Mouse (Mus musculus) heart, embryonic 16.5 days (tissue): Measurements from ENCODE around the gene Gmfb. TPM values are rescaled to one million over a fixed set of nuclear protein-coding genes. Genes with fewer than 3 reads are reported as not detected.

Source experiments
- ATAC-seq: fragments of 200-750 bp; cut with Nextera tagmentation; replicated peaks from 2 replicates; pipeline ENCODE4 v1.8.0; 2017; ENCODE audit warnings: moderate number of reproducible peaks; ENCODE audit not compliant: insufficient read depth, low FRiP score; ENCODE audit errors: extremely low read depth
- H3K27ac ChIP-seq: fragments of 300-500 bp; sonication (generic); 2 replicates; pipeline ENCODE4 v1.5.1; 2014; ENCODE audit warnings: mild to moderate bottlenecking, low read length, control low read depth, moderate library complexity
- H3K27me3 ChIP-seq: fragments of 300-500 bp; sonication (generic); 2 replicates; pipeline ENCODE4 v1.6.1; 2014; ENCODE audit warnings: low read length, mixed read lengths; ENCODE audit not compliant: control insufficient read depth, insufficient read depth
- H3K36me3 ChIP-seq: fragments of 300-500 bp; sonication (generic); 2 replicates; pipeline ENCODE4 v1.6.1; 2014; ENCODE audit not compliant: control insufficient read depth, insufficient read depth
- H3K4me1 ChIP-seq: fragments of 300-500 bp; sonication (generic); 2 replicates; pipeline ENCODE4 v1.6.1; 2014; ENCODE audit warnings: low read length, mixed read lengths; ENCODE audit not compliant: control insufficient read depth, insufficient read depth
- H3K4me2 ChIP-seq: fragments of 300-500 bp; sonication (generic); 2 replicates; pipeline ENCODE4 v1.6.1; 2014; ENCODE audit warnings: low read depth, mild to moderate bottlenecking, control low read depth, low read length
- H3K4me3 ChIP-seq: fragments of 300-500 bp; sonication (generic); 2 replicates; pipeline ENCODE4 v1.5.1; 2014; ENCODE audit warnings: mild to moderate bottlenecking, control low read depth, low read length
- H3K9ac ChIP-seq: fragments of 300-500 bp; sonication (generic); 2 replicates; pipeline ENCODE4 v1.6.1; 2014; ENCODE audit warnings: low read length, control low read depth
- H3K9me3 ChIP-seq: fragments of 300-500 bp; sonication (generic); replicated peaks from 2 replicates; pipeline ENCODE4 v1.6.1; 2016; ENCODE audit warnings: low read length; ENCODE audit not compliant: control insufficient read depth
- WGBS: fragments of 180-500 bp; shearing (Covaris S2); extraction: QIAGEN DNeasy Blood & Tissue Kit; methylation state at CpG from one replicate; pipeline ENCODE4 v1.1.7; 2014; 5-methylcytosine and 5-hydroxymethylcytosine counted together
- polyA plus RNA-seq: library from polyadenylated mRNA; unstranded; fragments of >200 nt; fragmentation: Nextera tagmentation; extraction: Ambion mirVana; gene quantifications from 2 replicates; pipeline ENCODE4 v1.2.1, GENCODE M21; 2015

Gene Gmfb
- polyA plus RNA-seq: 48.3 and 53.8 TPM in 2 replicates

- Histone ChIP-seq H3K4me1 (peaks cover 14% of the 10 kb centered on the region), H3K4me2 (peak within 1 kb of the TSS; percentile 93), H3K36me3 (peaks cover 1% of the 10 kb centered on the region), H3K27me3 (no peaks in the 10 kb centered on the region), H3K4me3 (peak within 1 kb of the TSS; percentile 85), H3K9ac (peak within 1 kb of the TSS; percentile 92), H3K9me3 (no peaks in the 10 kb centered on the region), H3K27ac (peak within 1 kb of the TSS; percentile 93)
- ATAC-seq: peak; percentile 95
- WGBS: under 1% methylated on average over 65 of the region's 65 CpGs
Observed at GRCm38 (mm10) chr14:46821873-46822716, at the start of gene Gmfb. Gene Gmfb, minus strand, starts transcription at chr14:46822242.

GRCm38 (mm10) chr14:46862922-46863321 lies 40.9 kb upstream of the Gmfb start:
- no peak for ATAC-seq
- Histone ChIP-seq H3K4me3 (no peak overlapping the region), H3K4me1 (no peaks in the 10 kb centered on the region), H3K9me3 (no peaks in the 10 kb centered on the region), H3K4me2 (no peak overlapping the region), H3K27ac (no peak overlapping the region), H3K36me3 (no peaks in the 10 kb centered on the region), H3K27me3 (no peaks in the 10 kb centered on the region), H3K9ac (no peak overlapping the region)
- WGBS: 92% methylated on average over 5 of the region's 5 CpGs

GRCm38 (mm10) chr14:46853677-46854076 lies 31.6 kb upstream of the Gmfb start:
- 60% methylated on average over 11 of the region's 11 CpGs for WGBS
- ATAC-seq: no peak
- H3K27me3 ChIP-seq: no peaks in the 10 kb centered on the region
- H3K9ac ChIP-seq: no peak overlapping the region
- H3K27ac ChIP-seq: no peak overlapping the region
- H3K4me1 ChIP-seq: no peaks in the 10 kb centered on the region
- no peaks in the 10 kb centered on the region for H3K9me3 ChIP-seq
- no peak overlapping the region for H3K4me2 ChIP-seq
- peaks cover 10% of the 10 kb centered on the region; the same call in 1 of the 2 replicates for H3K36me3 ChIP-seq
- H3K4me3 ChIP-seq: no peak overlapping the region

- H3K9me3 ChIP-seq: no peaks in the 10 kb centered on the region
- H3K27ac ChIP-seq: no peak overlapping the region
- H3K27me3 ChIP-seq: no peaks in the 10 kb centered on the region
- ATAC-seq: no peak
- no peak overlapping the region for H3K4me2 ChIP-seq
- WGBS: 86% methylated on average over 1 of the region's 1 CpGs
- no peaks in the 10 kb centered on the region for H3K4me1 ChIP-seq
- H3K9ac ChIP-seq: no peak overlapping the region
- no peak overlapping the region for H3K4me3 ChIP-seq
- peaks cover 7% of the 10 kb centered on the region; the same call in 1 of the 2 replicates for H3K36me3 ChIP-seq
Observed at GRCm38 (mm10) chr14:46849769-46850168, 27.7 kb upstream of the Gmfb start.

- H3K9me3 ChIP-seq: no peaks in the 10 kb centered on the region
- no peak overlapping the region for H3K4me3 ChIP-seq
- no peaks in the 10 kb centered on the region for H3K27me3 ChIP-seq
- H3K4me1 ChIP-seq: no peaks in the 10 kb centered on the region
- H3K36me3 ChIP-seq: no peaks in the 10 kb centered on the region
- H3K4me2 ChIP-seq: no peak overlapping the region
- 83% methylated on average over 5 of the region's 5 CpGs for WGBS
- ATAC-seq: no peak
- H3K9ac ChIP-seq: no peak overlapping the region
- H3K27ac ChIP-seq: no peak overlapping the region
Observed at GRCm38 (mm10) chr14:46848736-46849135, 26.7 kb upstream of the Gmfb start.

GRCm38 (mm10) chr14:46848063-46848590 lies 26.1 kb upstream of the Gmfb start:
- Histone ChIP-seq H3K27me3 (no peaks in the 10 kb centered on the region), H3K27ac (no peak overlapping the region), H3K4me3 (no peak overlapping the region), H3K36me3 (no peaks in the 10 kb centered on the region), H3K9me3 (no peaks in the 10 kb centered on the region), H3K4me2 (no peak overlapping the region), H3K4me1 (no peaks in the 10 kb centered on the region), H3K9ac (no peak overlapping the region)
- no peak for ATAC-seq
- 76% methylated on average over 4 of the region's 4 CpGs for WGBS

GRCm38 (mm10) chr14:46845706-46846105 lies 23.7 kb upstream of the Gmfb start:
- 87% methylated on average over 11 of the region's 11 CpGs for WGBS
- no peaks in the 10 kb centered on the region for H3K4me1 ChIP-seq
- no peak overlapping the region for H3K9ac ChIP-seq
- H3K27ac ChIP-seq: no peak overlapping the region
- no peaks in the 10 kb centered on the region for H3K27me3 ChIP-seq
- H3K36me3 ChIP-seq: peaks cover 6% of the 10 kb centered on the region
- H3K9me3 ChIP-seq: no peaks in the 10 kb centered on the region
- H3K4me2 ChIP-seq: no peak overlapping the region
- no peak for ATAC-seq
- H3K4me3 ChIP-seq: no peak overlapping the region

- peaks cover 12% of the 10 kb centered on the region for H3K36me3 ChIP-seq
- no peak overlapping the region for H3K27ac ChIP-seq
- no peaks in the 10 kb centered on the region for H3K9me3 ChIP-seq
- H3K27me3 ChIP-seq: no peaks in the 10 kb centered on the region
- H3K9ac ChIP-seq: no peak overlapping the region
- 0 out of 2 replicates have a peak, but pooled peaks cover 3% of the 10 kb centered on the region for H3K4me1 ChIP-seq
- no peak for ATAC-seq
- 65% methylated on average over 4 of the region's 4 CpGs for WGBS
- no peak overlapping the region for H3K4me3 ChIP-seq
- no peak overlapping the region for H3K4me2 ChIP-seq
Observed at GRCm38 (mm10) chr14:46839326-46839725, 17.3 kb upstream of the Gmfb start.
